Mouse (Mus musculus) C2C12 (cell line): ENCODE results near the gene Rnps1.

Experiments
- CTCF ChIP-seq: IDR thresholded peaks from one replicate; pipeline ENCODE4 v1.5.1; 2011; ENCODE audit not compliant: control insufficient read depth, insufficient read depth, insufficient read length
- FOSL1 ChIP-seq: IDR thresholded peaks from one replicate; pipeline ENCODE4 v1.8.0; 2011; ENCODE audit warnings: mild to moderate bottlenecking, low read length; ENCODE audit not compliant: poor library complexity, insufficient read depth, severe bottlenecking
- MYOG ChIP-seq: IDR thresholded peaks from one replicate; pipeline ENCODE4 v1.6.1; 2011; ENCODE audit not compliant: control insufficient read depth, insufficient read length; ENCODE audit errors: extremely low read depth

GRCm38 (mm10) chr17:24426471-24427169, 12.3 kb downstream of the Rnps1 start, which contains the start of gene Eci1:
- TF ChIP-seq CTCF = no peak
- no peak for TF ChIP-seq MYOG
- no peak for TF ChIP-seq FOSL1
